Mouse (Mus musculus): ENCODE measurements around the gene Foxp2. TPM values are rescaled to one million over a fixed set of nuclear protein-coding genes. Genes with fewer than 3 reads are reported as not detected.

Gene Foxp2
- total and polyA plus RNA-seq, 3 experiments, result 2.0 to 3.6 (median 2.0) TPM

GRCm38 (mm10) chr6:15192877-15193276 is 291.7 kb downstream of the Foxp2 start:
- intact Hi-C loops (cut with DNase I), result no loop called here
- H3K27ac ChIP-seq, result no peak overlapping the region
- H3K4me1 ChIP-seq (ENCODE audit: control insufficient read depth, insufficient read depth, low read length), result no peaks in the 10 kb centered on the region
- 72% methylated on average over 5 of the region's 5 CpGs for WGBS
- no peaks in the 10 kb centered on the region for H3K36me3 ChIP-seq (ENCODE audit: control insufficient read depth, insufficient read depth, low read length)
- DNase-seq, result no peak
- TF ChIP-seq CTCF (IDR thresholded peaks at IDR 0.05) (0 out of 2 replicates have a peak, but pooled peaks have one; percentile 12), POLR2A (IDR thresholded peaks at IDR 0.05; ENCODE audit: insufficient read depth, low read depth, low read length) (no peak), EP300 (IDR thresholded peaks at IDR 0.05; ENCODE audit: insufficient read depth, low read depth, low read length) (no peak)
- no peak overlapping the region for H3K4me3 ChIP-seq
- no peak overlapping the region for H3K9ac ChIP-seq (ENCODE audit: low read depth, low read length)
- no peaks in the 10 kb centered on the region; the same call in 1 of the 2 replicates for H3K79me2 ChIP-seq (replicated peaks; ENCODE audit: control insufficient read depth, insufficient read depth, low read length)
- H3K27me3 ChIP-seq (ENCODE audit: control insufficient read depth, insufficient read depth, low read length), result no peaks in the 10 kb centered on the region

- H3K79me2 ChIP-seq (replicated peaks; ENCODE audit: control insufficient read depth, insufficient read depth, low read length), result no peaks in the 10 kb centered on the region
- no peak overlapping the region for H3K4me3 ChIP-seq
- TF ChIP-seq POLR2A (IDR thresholded peaks at IDR 0.05; ENCODE audit: insufficient read depth, low read depth, low read length) (no peak), EP300 (IDR thresholded peaks at IDR 0.05; ENCODE audit: insufficient read depth, low read depth, low read length) (no peak), CTCF (IDR thresholded peaks at IDR 0.05) (no peak)
- H3K27ac ChIP-seq, result no peak overlapping the region
- H3K9ac ChIP-seq (ENCODE audit: low read depth, low read length), result no peak overlapping the region
- DNase-seq, result no peak
- no peaks in the 10 kb centered on the region for H3K36me3 ChIP-seq (ENCODE audit: control insufficient read depth, insufficient read depth, low read length)
- intact Hi-C loops (cut with DNase I), result no loop called here
- no peaks in the 10 kb centered on the region for H3K27me3 ChIP-seq (ENCODE audit: control insufficient read depth, insufficient read depth, low read length)
- H3K4me1 ChIP-seq (ENCODE audit: control insufficient read depth, insufficient read depth, low read length), result no peaks in the 10 kb centered on the region
- 27% methylated on average over 10 of the region's 10 CpGs for WGBS
Measured at GRCm38 (mm10) chr6:15242176-15242942, 341.2 kb downstream of the Foxp2 start.

- Histone ChIP-seq H3K36me3 (ENCODE audit: control insufficient read depth, insufficient read depth, low read length) (no peaks in the 10 kb centered on the region), H3K79me2 (replicated peaks; ENCODE audit: control insufficient read depth, insufficient read depth, low read length) (no peaks in the 10 kb centered on the region), H3K4me3 (no peak overlapping the region), H3K9ac (ENCODE audit: low read depth, low read length) (no peak overlapping the region), H3K4me1 (ENCODE audit: control insufficient read depth, insufficient read depth, low read length) (no peaks in the 10 kb centered on the region), H3K27me3 (ENCODE audit: control insufficient read depth, insufficient read depth, low read length) (no peaks in the 10 kb centered on the region), H3K27ac (no peak overlapping the region; the same call in 1 of the 2 replicates)
- intact Hi-C loops (cut with DNase I), result no loop called here
- peak; percentile 20 to 32 for DNase-seq
- TF ChIP-seq CTCF (IDR thresholded peaks at IDR 0.05) (no peak), POLR2A (IDR thresholded peaks at IDR 0.05; ENCODE audit: insufficient read depth, low read depth, low read length) (no peak), EP300 (IDR thresholded peaks at IDR 0.05; ENCODE audit: insufficient read depth, low read depth, low read length) (no peak)
- WGBS, result 13% methylated on average over 7 of the region's 7 CpGs
Measured at GRCm38 (mm10) chr6:15257393-15257792, 356.2 kb downstream of the Foxp2 start.

GRCm38 (mm10) chr6:15257893-15258292 is 356.7 kb downstream of the Foxp2 start:
- no peaks in the 10 kb centered on the region for H3K27me3 ChIP-seq (ENCODE audit: control insufficient read depth, insufficient read depth, low read length)
- no peak overlapping the region for H3K27ac ChIP-seq
- intact Hi-C loops (cut with DNase I), result no loop called here
- H3K4me1 ChIP-seq (ENCODE audit: control insufficient read depth, insufficient read depth, low read length), result no peaks in the 10 kb centered on the region
- 57% methylated on average over 6 of the region's 6 CpGs for WGBS
- H3K79me2 ChIP-seq (replicated peaks; ENCODE audit: control insufficient read depth, insufficient read depth, low read length), result no peaks in the 10 kb centered on the region
- TF ChIP-seq CTCF (IDR thresholded peaks at IDR 0.05) (no peak), POLR2A (IDR thresholded peaks at IDR 0.05; ENCODE audit: insufficient read depth, low read depth, low read length) (no peak), EP300 (IDR thresholded peaks at IDR 0.05; ENCODE audit: insufficient read depth, low read depth, low read length) (no peak)
- H3K4me3 ChIP-seq, result no peak overlapping the region
- no peak overlapping the region for H3K9ac ChIP-seq (ENCODE audit: low read depth, low read length)
- no peak for DNase-seq
- H3K36me3 ChIP-seq (ENCODE audit: control insufficient read depth, insufficient read depth, low read length), result no peaks in the 10 kb centered on the region

- Histone ChIP-seq H3K4me1 (ENCODE audit: control insufficient read depth, insufficient read depth, low read length) (no peaks in the 10 kb centered on the region), H3K79me2 (replicated peaks; ENCODE audit: control insufficient read depth, insufficient read depth, low read length) (no peaks in the 10 kb centered on the region), H3K4me3 (no peak overlapping the region), H3K27ac (no peak overlapping the region), H3K9ac (ENCODE audit: low read depth, low read length) (no peak overlapping the region), H3K36me3 (ENCODE audit: control insufficient read depth, insufficient read depth, low read length) (no peaks in the 10 kb centered on the region), H3K27me3 (ENCODE audit: control insufficient read depth, insufficient read depth, low read length) (no peaks in the 10 kb centered on the region)
- no peak for DNase-seq
- WGBS, result 84% methylated on average over 2 of the region's 2 CpGs
- no peak for TF ChIP-seq CTCF (IDR thresholded peaks at IDR 0.05)
- TF ChIP-seq EP300 (IDR thresholded peaks at IDR 0.05; ENCODE audit: insufficient read depth, low read depth, low read length), result no peak
- TF ChIP-seq POLR2A (IDR thresholded peaks at IDR 0.05; ENCODE audit: insufficient read depth, low read depth, low read length), result no peak
- intact Hi-C loops (cut with DNase I), result no loop called here
Measured at GRCm38 (mm10) chr6:15268136-15268535, 367.0 kb downstream of the Foxp2 start.

GRCm38 (mm10) chr6:15285213-15285612 is 384.1 kb downstream of the Foxp2 start:
- no peaks in the 10 kb centered on the region for H3K79me2 ChIP-seq (replicated peaks; ENCODE audit: control insufficient read depth, insufficient read depth, low read length)
- H3K27ac ChIP-seq, result no peak overlapping the region
- H3K36me3 ChIP-seq (ENCODE audit: control insufficient read depth, insufficient read depth, low read length), result no peaks in the 10 kb centered on the region
- TF ChIP-seq POLR2A (IDR thresholded peaks at IDR 0.05; ENCODE audit: insufficient read depth, low read depth, low read length) (no peak), CTCF (IDR thresholded peaks at IDR 0.05) (no peak), EP300 (IDR thresholded peaks at IDR 0.05; ENCODE audit: insufficient read depth, low read depth, low read length) (no peak)
- H3K27me3 ChIP-seq (ENCODE audit: control insufficient read depth, insufficient read depth, low read length), result no peaks in the 10 kb centered on the region
- intact Hi-C loops (cut with DNase I), result no loop called here
- 50% methylated on average over 3 of the region's 3 CpGs for WGBS
- peak in 1 of 2 experiments; percentile 9 for DNase-seq
- H3K9ac ChIP-seq (ENCODE audit: low read depth, low read length), result no peak overlapping the region
- no peaks in the 10 kb centered on the region for H3K4me1 ChIP-seq (ENCODE audit: control insufficient read depth, insufficient read depth, low read length)
- H3K4me3 ChIP-seq, result no peak overlapping the region
